ENCODE assay signal across 8 mouse cellular contexts in genomic region chr19:4169810-4170209, GRCm38 (mm10). TPM values are rescaled to one million over a fixed set of nuclear protein-coding genes. Genes with fewer than 3 reads are reported as not detected.
A peak's percentile ranks its signal among the peaks of the same experiment; 100 is the strongest.
DNase-seq lines count a peak whose midpoint lies in the region; ATAC-seq and TF ChIP-seq lines count a peak whose summit lies in the region.

No protein-coding gene starts in this region.

- H3K36me3 ChIP-seq in heart, embryonic 11.5 days (ENCODE audit: control insufficient read depth, insufficient read depth, low read length): no peaks in the 10 kb centered on the region
- H3K36me3 ChIP-seq in ES-E14 (ENCODE audit: control insufficient read depth, insufficient read depth, low read length, poor library complexity, severe bottlenecking): no peaks in the 10 kb centered on the region
- H3K36me3 ChIP-seq in forebrain, embryonic 12.5 days (replicated peaks): no peaks in the 10 kb centered on the region
- no peaks in the 10 kb centered on the region for H3K36me3 ChIP-seq in liver, embryonic 13.5 days

- 7% methylated on average over 27 of the region's 27 CpGs for WGBS in heart, embryonic 11.5 days (ENCODE audit: insufficient replicate concordance)
- 9% methylated on average over 27 of the region's 27 CpGs for WGBS in forebrain, embryonic 12.5 days
- WGBS in liver, embryonic 13.5 days (ENCODE audit: insufficient replicate concordance): 11% methylated on average over 27 of the region's 27 CpGs

- H3K4me1 ChIP-seq in heart, embryonic 11.5 days (ENCODE audit: control insufficient read depth, insufficient read depth, low read length): peaks cover 20% of the 10 kb centered on the region
- H3K4me1 ChIP-seq in ES-E14 (ENCODE audit: control insufficient read depth in 2 of 2, insufficient read depth in 2 of 2, low read length in 2 of 2, poor library complexity in 1 of 2): peaks cover 0 to 24% of the 10 kb centered on the region in 2 experiments; a peak in 1 of 4 replicates
- peaks cover 8% of the 10 kb centered on the region for H3K4me1 ChIP-seq in forebrain, embryonic 12.5 days
- H3K4me1 ChIP-seq in liver, embryonic 13.5 days (replicated peaks): peaks cover 44% of the 10 kb centered on the region

- peak overlapping the region; percentile 45 for H3K4me3 ChIP-seq in heart, embryonic 11.5 days (ENCODE audit: low read depth, low read length)
- peak overlapping the region; percentile 63 to 88 for H3K4me3 ChIP-seq in ES-E14 (ENCODE audit: insufficient read depth in 1 of 2, low read depth in 1 of 2, low read length in 2 of 2, poor library complexity in 1 of 2, severe bottlenecking in 1 of 2)
- peak overlapping the region; percentile 43 for H3K4me3 ChIP-seq in forebrain, embryonic 12.5 days (replicated peaks)
- peak overlapping the region; percentile 65 for H3K4me3 ChIP-seq in liver, embryonic 13.5 days (replicated peaks)

- H3K4me2 ChIP-seq in heart, embryonic 11.5 days: peak overlapping the region; percentile 94
- H3K4me2 ChIP-seq in forebrain, embryonic 12.5 days: peak overlapping the region; percentile 80
- peak overlapping the region; percentile 97 for H3K4me2 ChIP-seq in liver, embryonic 13.5 days

- H3K27me3 ChIP-seq in heart, embryonic 11.5 days (ENCODE audit: control insufficient read depth, insufficient read depth, low read length): no peaks in the 10 kb centered on the region
- 0 out of 2 replicates have a peak, but pooled peaks cover 5% of the 10 kb centered on the region for H3K27me3 ChIP-seq in forebrain, embryonic 12.5 days
- no peaks in the 10 kb centered on the region for H3K27me3 ChIP-seq in liver, embryonic 13.5 days

- no peaks in the 10 kb centered on the region for H3K9me3 ChIP-seq in heart, embryonic 11.5 days (replicated peaks; ENCODE audit: control insufficient read depth, low read length)
- H3K9me3 ChIP-seq in ES-E14 (ENCODE audit: control insufficient read depth, insufficient read depth, low read depth, low read length): no peaks in the 10 kb centered on the region
- H3K9me3 ChIP-seq in forebrain, embryonic 12.5 days: no peaks in the 10 kb centered on the region
- H3K9me3 ChIP-seq in liver, embryonic 13.5 days (replicated peaks): no peaks in the 10 kb centered on the region

- in situ Hi-C loops in ES-E14 (cut with MboI; ENCODE audit: low sequenced_read_pairs in 2 of 2, unreplicated experiment in 2 of 2): no loop called here

- peak; percentile 32 for ATAC-seq in heart, embryonic 11.5 days (replicated peaks; ENCODE audit: insufficient number of reproducible peaks, low FRiP score, low TSS enrichment)
- peak; percentile 56 for ATAC-seq in forebrain, embryonic 12.5 days (ENCODE audit: low FRiP score)
- peak; percentile 10; the same call in 1 of the 2 replicates for ATAC-seq in liver, embryonic 13.5 days (ENCODE audit: low read depth)

- no peak for DNase-seq in heart, postnatal 14 days
- DNase-seq in ES-E14 (ENCODE audit: low read depth, low spot score): no peak
- DNase-seq in liver, embryonic 13.5 days: no peak
- DNase-seq in adrenal gland, postnatal 4 days (ENCODE audit: low spot score in 2 of 2): no peak
- no peak for DNase-seq in c-Kit-positive CD71-positive TER-119-positive erythroid progenitor cells, embryonic 14.5 days (ENCODE audit: low spot score)
- DNase-seq in spleen, adult 18-20 months: no peak

- H3K27ac ChIP-seq in heart, embryonic 11.5 days (ENCODE audit: low read depth, low read length): peak overlapping the region; percentile 76
- H3K27ac ChIP-seq in ES-E14 (ENCODE audit: insufficient read depth, low read depth, low read length, poor library complexity, severe bottlenecking): no peak overlapping the region
- peak overlapping the region; percentile 88 for H3K27ac ChIP-seq in forebrain, embryonic 12.5 days
- H3K27ac ChIP-seq in liver, embryonic 13.5 days: peak overlapping the region; percentile 87

- H3K9ac ChIP-seq in heart, embryonic 11.5 days (ENCODE audit: low read depth, low read length): peak overlapping the region; percentile 90
- peak overlapping the region; percentile 72 for H3K9ac ChIP-seq in ES-E14 (ENCODE audit: insufficient read depth, low read depth, low read length, poor library complexity, severe bottlenecking)
- H3K9ac ChIP-seq in forebrain, embryonic 12.5 days: peak overlapping the region; percentile 84
- H3K9ac ChIP-seq in liver, embryonic 13.5 days: peak overlapping the region; percentile 83

- intact Hi-C loops in heart, postnatal 14 days (cut with DNase I): loop anchor here (5.0 kb wide), 1 partner anchor 57 kb away; no protein-coding TSS in a partner anchor

TF ChIP-seq in ES-E14, 5 proteins besides CTCF, POLR2A, EP300 and RAD21:
- TF ChIP-seq HCFC1 (IDR thresholded peaks at IDR 0.05; ENCODE audit: borderline replicate concordance, insufficient read depth, low read length): no peak
- TF ChIP-seq ZC3H11A (IDR thresholded peaks at IDR 0.05; ENCODE audit: borderline replicate concordance, low read depth, low read length): no peak
- no peak for TF ChIP-seq CHD2 (IDR thresholded peaks at IDR 0.05; ENCODE audit: low read depth, low read length)
- no peak for TF ChIP-seq ZNF384 (IDR thresholded peaks at IDR 0.05; ENCODE audit: low read depth, low read length)
- TF ChIP-seq MAFK (IDR thresholded peaks at IDR 0.05; ENCODE audit: insufficient read depth, low read depth, low read length): no peak

RNA-seq across cellular contexts. Expression of gene Carns1, which starts 5.5 kb away (rescaled TPM):
- polyA plus RNA-seq in heart, embryonic 11.5 days (2014; fragmentation: Nextera tagmentation; extraction: Ambion mirVana): 2.1 and 2.8 TPM in 2 replicates
- 10 to 100 TPM; 36.1 to 43.3 TPM for total RNA-seq in heart, postnatal 14 days (2021)
- total RNA-seq in ES-E14 (2012; rRNA removed): 2.3 and 3.3 TPM in 2 replicates
- polyA plus RNA-seq in forebrain, embryonic 12.5 days (2016; fragmentation: Nextera tagmentation; extraction: Ambion mirVana): 3.2 TPM in 2 replicates
- polyA plus RNA-seq in liver, embryonic 13.5 days (2015; fragmentation: Nextera tagmentation; extraction: Ambion mirVana): 0.38 and 0.43 TPM in 2 replicates
- 1 to 10 TPM; 5.5 to 7.3 TPM for total RNA-seq in adrenal gland, postnatal 4 days (2021)

RNA-seq across cellular contexts. Expression of gene Rps6kb2, which starts 6.7 kb away (rescaled TPM):
- polyA plus RNA-seq in heart, embryonic 11.5 days (2014; fragmentation: Nextera tagmentation; extraction: Ambion mirVana): 34.3 and 38.1 TPM in 2 replicates
- 10 to 100 TPM; 21.6 to 23.6 TPM for total RNA-seq in heart, postnatal 14 days (2021)
- total RNA-seq in ES-E14 (2012; rRNA removed): 19.7 and 26.6 TPM in 2 replicates
- polyA plus RNA-seq in forebrain, embryonic 12.5 days (2016; fragmentation: Nextera tagmentation; extraction: Ambion mirVana): 59.5 and 62.5 TPM in 2 replicates
- polyA plus RNA-seq in liver, embryonic 13.5 days (2015; fragmentation: Nextera tagmentation; extraction: Ambion mirVana): 30.0 and 34.2 TPM in 2 replicates
- total RNA-seq in adrenal gland, postnatal 4 days (2021): 10 to 100 TPM; 46.6 to 50.0 TPM

RNA-seq across cellular contexts. Expression of gene Ptprcap, which starts 16.4 kb away (rescaled TPM):
- polyA plus RNA-seq in heart, embryonic 11.5 days (2014; fragmentation: Nextera tagmentation; extraction: Ambion mirVana): 1.3 and 1.7 TPM in 2 replicates
- total RNA-seq in heart, postnatal 14 days (2021): 1 to 10 TPM; 3.2 to 6.7 TPM
- 9.5 and 15.1 TPM in 2 replicates for total RNA-seq in ES-E14 (2012; rRNA removed)
- 0.51 and 0.74 TPM in 2 replicates for polyA plus RNA-seq in forebrain, embryonic 12.5 days (2016; fragmentation: Nextera tagmentation; extraction: Ambion mirVana)
- 18.8 and 21.3 TPM in 2 replicates for polyA plus RNA-seq in liver, embryonic 13.5 days (2015; fragmentation: Nextera tagmentation; extraction: Ambion mirVana)
- 1 to 10 TPM; 5.1 to 5.2 TPM for total RNA-seq in adrenal gland, postnatal 4 days (2021)

RNA-seq across cellular contexts. Expression of gene Tbc1d10c, which starts 21.3 kb away (rescaled TPM):
- 1.0 and 1.3 TPM in 2 replicates for polyA plus RNA-seq in heart, embryonic 11.5 days (2014; fragmentation: Nextera tagmentation; extraction: Ambion mirVana)
- 1 to 10 TPM; 4.0 to 7.5 TPM for total RNA-seq in heart, postnatal 14 days (2021)
- total RNA-seq in ES-E14 (2012; rRNA removed): 2.9 and 3.5 TPM in 2 replicates
- polyA plus RNA-seq in forebrain, embryonic 12.5 days (2016; fragmentation: Nextera tagmentation; extraction: Ambion mirVana): 0.31 and 0.86 TPM in 2 replicates
- 3.7 TPM in 2 replicates for polyA plus RNA-seq in liver, embryonic 13.5 days (2015; fragmentation: Nextera tagmentation; extraction: Ambion mirVana)
- 1 to 10 TPM; 3.2 to 4.3 TPM for total RNA-seq in adrenal gland, postnatal 4 days (2021)

RNA-seq across cellular contexts. Expression of gene Coro1b, which starts 21.4 kb away (rescaled TPM):
- polyA plus RNA-seq in heart, embryonic 11.5 days (2014; fragmentation: Nextera tagmentation; extraction: Ambion mirVana): 109 and 113 TPM in 2 replicates
- total RNA-seq in heart, postnatal 14 days (2021): 10 to 100 TPM; 61.9 to 70.9 TPM
- total RNA-seq in ES-E14 (2012; rRNA removed): 73.8 and 85.3 TPM in 2 replicates
- 125 and 135 TPM in 2 replicates for polyA plus RNA-seq in forebrain, embryonic 12.5 days (2016; fragmentation: Nextera tagmentation; extraction: Ambion mirVana)
- 70.7 and 72.6 TPM in 2 replicates for polyA plus RNA-seq in liver, embryonic 13.5 days (2015; fragmentation: Nextera tagmentation; extraction: Ambion mirVana)
- total RNA-seq in adrenal gland, postnatal 4 days (2021): 100 to 1,000 TPM; 192 to 203 TPM
